Mouse (Mus musculus) kidney, adult 2 months (tissue): ENCODE measurements around the gene Xpnpep2. TPM values are rescaled to one million over a fixed set of nuclear protein-coding genes. Genes with fewer than 3 reads are reported as not detected.
A peak's percentile ranks its signal among the peaks of the same experiment; 100 is the strongest.

Source experiments
- DNase-seq: peaks from one replicate; pipeline ENCODE4 v3.0.0; 2021
- H3K27ac ChIP-seq: fragments of 200-500 bp; 2 replicates; pipeline ENCODE4 v1.5.1; 2012; ENCODE audit warnings: low read depth, low read length, control low read depth, inconsistent platforms; ENCODE audit not compliant: insufficient read depth
- H3K27me3 ChIP-seq: fragments of 200-500 bp; replicated peaks from 2 replicates; pipeline ENCODE4 v1.6.1; 2012; ENCODE audit warnings: mild to moderate bottlenecking, moderate library complexity, low read length, inconsistent platforms; ENCODE audit not compliant: control insufficient read depth, insufficient read depth
- H3K36me3 ChIP-seq: fragments of 200-500 bp; 2 replicates; pipeline ENCODE4 v1.6.1; 2012; ENCODE audit warnings: mild to moderate bottlenecking, moderate library complexity, low read length, inconsistent platforms; ENCODE audit not compliant: control insufficient read depth, insufficient read depth
- H3K4me1 ChIP-seq: fragments of 200-500 bp; 2 replicates; pipeline ENCODE4 v1.6.1; 2011; ENCODE audit warnings: low read length; ENCODE audit not compliant: control insufficient read depth, insufficient read depth
- H3K4me3 ChIP-seq: fragments of 200-500 bp; 2 replicates; pipeline ENCODE4 v1.5.1; 2011; ENCODE audit warnings: mild to moderate bottlenecking, low read depth, low read length, control low read depth; ENCODE audit not compliant: insufficient read depth
- CTCF ChIP-seq: fragments of 200-500 bp; conservative IDR thresholded peaks from 2 replicates; pipeline ENCODE4 v1.5.1; 2011; ENCODE audit warnings: low read depth, mild to moderate bottlenecking, control low read depth, low read length, moderate library complexity, mixed read lengths; ENCODE audit not compliant: insufficient read depth, insufficient read length
- POLR2A ChIP-seq: fragments of 200-500 bp; IDR thresholded peaks from one replicate; pipeline ENCODE4 v1.6.1; 2011; ENCODE audit warnings: low read depth, low read length, control low read depth
- WGBS: fragments of 180-500 bp; shearing (Covaris S2); methylation state at CpG from one replicate; pipeline ENCODE4 v1.1.7; 2018; 5-methylcytosine and 5-hydroxymethylcytosine counted together
- polyA plus RNA-seq: library from polyadenylated mRNA; depleted of rRNA; stranded (reverse); fragments of >200 nt; gene quantifications from 2 replicates; pipeline ENCODE4 v1.2.3, GENCODE M21; 2012

The Xpnpep2 gene
- polyA plus RNA-seq, 1 experiment, result 25.8 TPM

DNA sequence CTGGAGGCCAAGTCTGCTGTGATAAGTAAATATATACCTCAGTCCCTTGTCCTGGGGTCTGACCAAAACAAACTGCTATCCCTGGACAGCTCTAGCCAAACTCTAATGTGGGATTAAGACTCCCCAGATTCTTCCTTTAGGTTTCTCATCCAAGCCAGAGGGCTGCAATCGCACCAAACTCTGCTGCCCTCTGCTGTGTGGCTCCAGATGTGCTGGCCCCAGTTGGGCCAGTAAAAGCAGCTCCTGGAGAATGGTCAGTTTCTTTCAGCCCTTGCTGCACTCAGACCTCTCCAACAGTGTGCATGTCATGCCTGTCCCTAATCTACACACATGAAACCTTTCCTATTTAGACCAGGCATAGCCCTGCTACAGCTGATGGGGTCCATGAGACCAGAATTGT lies 8.7 kb upstream of the Xpnpep2 start:
- 25% methylated on average over 1 of the region's 1 CpGs for WGBS
- H3K27me3 ChIP-seq, result no peaks in the 10 kb centered on the region
- H3K4me1 ChIP-seq, result no peaks in the 10 kb centered on the region
- peak; percentile 24 for DNase-seq
- H3K4me3 ChIP-seq, result no peak overlapping the region
- no peaks in the 10 kb centered on the region for H3K36me3 ChIP-seq
- no peak overlapping the region for H3K27ac ChIP-seq
- peak; percentile 52 for TF ChIP-seq CTCF
- no peak for TF ChIP-seq POLR2A

DNA sequence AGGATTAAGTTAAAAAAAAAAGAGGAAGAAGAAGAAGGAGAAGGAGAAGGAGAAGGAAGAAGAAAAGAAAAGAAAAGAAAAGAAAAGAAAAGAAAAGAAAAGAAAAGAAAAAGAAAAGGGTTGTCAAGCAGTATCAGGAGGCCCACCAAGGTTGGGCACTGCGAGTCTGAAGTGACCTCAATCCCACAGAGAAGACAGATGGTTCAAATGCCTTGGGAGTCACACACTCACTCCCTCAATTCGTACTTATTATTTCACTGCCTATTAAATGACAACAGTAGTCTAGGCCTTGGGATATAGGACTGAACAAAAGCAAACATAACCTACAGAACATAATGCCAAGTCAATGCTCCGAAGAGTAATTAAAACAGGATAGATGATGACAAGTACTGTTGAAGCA lies 5.3 kb upstream of the Xpnpep2 start:
- TF ChIP-seq POLR2A (no peak), CTCF (no peak)
- Histone ChIP-seq H3K36me3 (no peaks in the 10 kb centered on the region), H3K27me3 (no peaks in the 10 kb centered on the region), H3K4me1 (0 out of 2 replicates have a peak, but pooled peaks cover 4% of the 10 kb centered on the region), H3K27ac (no peak overlapping the region), H3K4me3 (no peak overlapping the region)
- DNase-seq, result no peak
- 87% methylated on average over 3 of the region's 3 CpGs for WGBS

DNA sequence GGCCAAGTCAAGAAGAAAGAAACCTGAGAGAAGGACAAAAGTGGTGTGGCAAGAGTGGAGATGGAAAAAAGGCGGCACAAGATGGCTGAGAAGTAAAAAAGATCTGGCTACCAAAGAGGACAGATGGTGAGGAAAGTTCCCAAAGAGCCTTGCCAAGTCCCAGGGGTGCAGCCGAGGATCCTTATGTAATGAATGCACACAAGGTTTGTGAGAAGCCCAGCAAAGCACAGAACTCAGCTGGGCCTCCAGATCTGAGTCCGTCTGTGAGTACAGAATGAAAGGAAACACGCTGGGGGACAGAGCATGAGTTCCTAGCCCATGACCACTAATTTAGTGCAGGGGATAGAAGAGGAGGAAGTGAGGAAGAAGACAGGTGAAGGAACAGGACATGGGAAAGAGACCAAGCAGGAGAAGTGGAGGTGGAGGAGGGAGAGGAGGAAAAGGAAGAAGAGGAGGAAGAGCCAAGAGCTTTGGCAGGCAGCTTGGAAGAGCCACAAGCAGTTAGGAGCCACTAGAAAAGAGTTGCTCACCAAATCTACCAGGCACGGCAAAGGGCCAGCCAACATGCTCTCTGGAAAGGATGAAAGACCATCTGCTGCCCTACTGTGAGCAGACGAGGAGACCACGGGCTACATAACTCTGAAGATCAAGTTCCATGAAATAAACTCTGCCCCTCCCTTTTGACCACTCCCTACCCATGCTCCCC lies 3.6 kb upstream of the Xpnpep2 start:
- H3K27ac ChIP-seq, result no peak overlapping the region
- no peak overlapping the region for H3K4me3 ChIP-seq
- H3K36me3 ChIP-seq, result no peaks in the 10 kb centered on the region
- no peak for DNase-seq
- 0 out of 2 replicates have a peak, but pooled peaks cover 4% of the 10 kb centered on the region for H3K4me1 ChIP-seq
- WGBS, result 83% methylated on average over 7 of the region's 7 CpGs
- H3K27me3 ChIP-seq, result no peaks in the 10 kb centered on the region
- TF ChIP-seq POLR2A (no peak), CTCF (no peak)

DNA sequence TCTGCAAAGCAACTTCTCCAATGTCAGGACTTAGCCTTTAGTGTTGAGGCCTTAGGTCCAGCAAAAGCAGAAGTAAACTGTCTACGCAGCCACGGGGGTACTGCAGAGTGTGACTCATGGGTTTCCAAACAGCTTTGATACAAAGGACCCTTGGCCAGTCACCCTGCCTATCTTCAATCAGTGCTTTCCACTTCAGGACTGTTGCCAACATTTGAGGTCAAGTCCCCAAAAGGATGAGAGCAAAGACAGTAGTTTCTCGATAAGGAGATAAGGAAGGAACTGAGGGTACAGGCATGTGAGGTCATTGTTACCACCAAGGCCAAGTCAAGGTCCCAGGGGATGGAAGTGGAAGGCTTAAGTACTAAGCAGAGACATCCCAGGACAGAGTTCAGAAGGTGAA lies 2.3 kb upstream of the Xpnpep2 start:
- H3K36me3 ChIP-seq, result no peaks in the 10 kb centered on the region
- no peaks in the 10 kb centered on the region for H3K27me3 ChIP-seq
- TF ChIP-seq CTCF (no peak), POLR2A (no peak)
- DNase-seq, result peak; percentile 61
- H3K4me3 ChIP-seq, result no peak overlapping the region
- 53% methylated on average over 3 of the region's 3 CpGs for whole genome bisulfite sequencing
- 0 out of 2 replicates have a peak, but pooled peaks cover 4% of the 10 kb centered on the region for H3K4me1 ChIP-seq
- H3K27ac ChIP-seq, result no peak overlapping the region

DNA sequence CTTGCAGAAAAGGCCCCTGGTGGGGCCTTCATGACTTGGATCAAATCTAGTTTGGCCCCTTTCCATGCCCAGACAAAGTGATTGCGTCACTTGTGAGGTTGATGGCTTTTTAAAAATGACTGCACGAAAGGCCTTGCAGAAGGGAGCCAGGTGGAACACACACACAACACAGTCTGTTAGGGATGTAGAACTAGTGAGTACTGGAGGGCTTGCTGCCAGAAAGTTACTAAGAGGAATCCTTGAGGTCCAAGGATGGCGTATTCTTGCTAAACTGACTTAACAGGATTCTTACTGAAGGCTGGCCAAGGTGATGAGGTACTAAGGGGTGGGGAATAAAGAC lies 761 bp downstream of the Xpnpep2 start:
- H3K4me3 ChIP-seq, result no peak overlapping the region
- no peak overlapping the region for H3K27ac ChIP-seq
- TF ChIP-seq POLR2A, result no peak
- no peak for TF ChIP-seq CTCF
- DNase-seq, result no peak
- no peaks in the 10 kb centered on the region for H3K27me3 ChIP-seq
- H3K4me1 ChIP-seq, result 0 out of 2 replicates have a peak, but pooled peaks cover 4% of the 10 kb centered on the region
- H3K36me3 ChIP-seq, result no peaks in the 10 kb centered on the region
- WGBS, result 68% methylated on average over 3 of the region's 3 CpGs

DNA sequence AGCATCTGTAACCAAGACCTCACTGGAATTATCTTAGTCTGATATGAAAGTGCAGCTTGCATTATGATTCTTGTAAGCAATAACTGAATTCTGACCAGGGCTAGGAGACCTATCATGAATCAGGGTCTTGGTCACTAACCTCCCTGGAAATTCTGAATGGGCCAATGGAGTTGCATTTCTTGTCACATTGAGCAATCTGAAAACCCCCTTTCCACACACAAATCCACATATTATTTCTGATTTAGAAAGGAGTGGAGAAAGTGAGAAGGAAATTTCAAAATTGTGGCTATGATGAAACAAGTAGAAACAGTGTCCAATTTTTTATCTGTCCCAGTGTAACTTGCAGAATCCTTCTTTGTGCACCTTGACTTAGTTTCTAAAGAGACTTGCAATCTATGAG lies 10.8 kb downstream of the Xpnpep2 start:
- Histone ChIP-seq H3K27ac (no peak overlapping the region), H3K4me1 (no peaks in the 10 kb centered on the region; the same call in 1 of the 2 replicates), H3K27me3 (no peaks in the 10 kb centered on the region), H3K36me3 (no peaks in the 10 kb centered on the region), H3K4me3 (no peak overlapping the region)
- no peak for TF ChIP-seq CTCF
- no peak for TF ChIP-seq POLR2A
- no peak for DNase-seq

DNA sequence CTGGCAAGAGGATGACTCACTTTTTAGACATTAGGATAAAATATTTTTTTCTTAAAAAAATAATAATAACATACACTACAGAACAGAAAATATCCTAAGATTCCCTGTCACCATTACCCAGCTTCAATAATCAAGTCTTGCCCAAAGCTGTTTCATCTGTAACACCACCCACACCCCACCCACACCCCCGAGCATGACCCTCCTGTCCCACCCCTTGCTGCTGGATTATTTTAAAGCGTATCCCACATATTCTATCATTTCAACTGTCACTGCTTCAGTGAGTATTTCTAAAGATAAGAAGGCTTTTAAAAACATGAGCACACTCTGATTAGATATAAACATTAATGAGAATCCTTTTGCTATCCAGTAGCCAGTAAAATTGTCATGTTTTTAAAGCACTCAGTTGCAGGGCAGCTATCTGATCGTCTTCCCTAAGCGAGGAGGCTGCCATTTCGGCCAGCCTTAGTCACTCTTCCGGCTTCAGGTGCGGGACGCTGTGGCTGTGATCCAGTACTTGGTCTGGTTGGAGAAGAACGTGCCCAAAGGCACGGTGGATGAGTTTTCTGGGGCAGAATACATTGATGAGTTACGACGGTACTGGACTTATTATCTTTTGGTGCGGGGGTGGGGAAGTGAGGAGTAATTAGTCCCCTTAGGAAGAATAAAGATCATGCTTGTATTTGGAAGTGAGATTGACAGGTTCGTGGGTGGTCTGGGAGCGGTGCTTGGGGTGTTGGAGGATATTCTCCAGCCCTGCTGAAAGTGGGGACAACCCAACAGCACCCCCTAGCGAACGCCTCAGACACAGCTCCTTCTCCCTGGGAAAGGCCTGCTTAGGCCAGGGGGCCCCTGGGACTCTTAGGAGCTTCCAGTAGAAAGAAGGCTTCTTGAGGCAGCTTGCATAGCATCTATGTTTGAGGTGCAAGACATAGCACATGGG lies 15.9 kb downstream of the Xpnpep2 start:
- Histone ChIP-seq H3K27me3 (no peaks in the 10 kb centered on the region), H3K4me1 (no peaks in the 10 kb centered on the region), H3K27ac (no peak overlapping the region), H3K36me3 (no peaks in the 10 kb centered on the region), H3K4me3 (no peak overlapping the region)
- WGBS, result 24% methylated on average over 17 of the region's 17 CpGs
- DNase-seq, result peak; percentile 48
- TF ChIP-seq CTCF, result peak; percentile 64
- TF ChIP-seq POLR2A, result no peak
